Mouse (Mus musculus) frontal cortex, postnatal 14 days (tissue): ENCODE measurements around the gene Col9a1.

Source experiments
- DNase-seq, 2 experiments: peaks; one replicate each; pipeline ENCODE4 v3.0.0; 2022; ENCODE audit warnings: low spot score in 2 of 2

The Col9a1 gene

DNA sequence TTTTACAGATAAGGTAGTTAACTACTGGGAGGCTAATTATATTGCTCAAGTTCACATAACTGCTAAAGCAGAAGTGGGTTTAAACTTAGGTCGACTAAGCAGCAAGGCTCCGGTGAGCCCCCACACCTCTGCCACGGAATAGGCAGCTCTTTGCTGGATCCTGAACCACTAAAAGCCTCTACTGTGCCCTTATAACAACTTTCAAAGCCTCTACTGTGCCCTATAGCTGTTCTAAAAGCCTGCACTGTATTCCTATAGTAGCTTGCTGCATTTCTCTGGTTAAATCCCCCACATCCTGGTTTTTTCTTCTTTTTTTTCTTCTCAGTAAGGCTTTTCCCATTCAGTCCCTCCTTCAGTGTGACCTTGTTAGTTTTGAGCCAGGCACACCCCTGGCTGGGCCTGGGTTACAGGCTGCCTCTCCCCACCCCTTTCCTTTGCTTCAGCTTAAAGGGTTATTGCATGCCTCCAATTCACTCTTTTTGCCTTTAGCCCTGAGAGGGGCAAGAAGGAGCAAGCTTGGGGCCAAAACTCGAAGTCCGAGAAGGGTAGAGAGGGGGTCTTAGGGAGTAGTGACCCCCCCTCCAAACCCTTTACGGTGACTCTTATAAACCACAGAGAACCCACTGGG, at the start of gene Col9a1:
Col9a1 (plus strand) TSS at position 387 of the 628 bp plus-strand sequence.
- no peak for DNase-seq

GRCm38 (mm10) chr1:24127866-24128265, 49.5 kb upstream of the Col9a1 start:
- DNase-seq, result no peak

DNA sequence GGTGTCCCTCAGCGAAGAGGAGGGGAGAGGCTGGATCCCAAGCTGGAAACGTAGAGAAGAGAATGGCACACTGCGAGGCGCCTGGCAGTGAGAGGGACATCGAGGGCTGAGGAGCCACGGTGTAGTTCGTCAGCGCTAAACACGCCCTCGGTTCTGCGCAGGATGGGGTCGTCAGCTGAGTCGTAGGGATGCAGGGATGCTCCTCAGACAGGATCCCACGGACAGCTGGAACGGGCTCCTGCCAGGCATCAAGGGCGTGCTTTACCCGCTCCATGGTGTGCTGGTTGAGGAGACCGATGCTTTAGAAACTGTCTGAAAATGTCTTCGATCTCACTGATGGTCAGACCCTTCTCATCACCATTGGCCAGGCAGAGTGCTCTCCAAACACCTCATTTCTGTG, 43.6 kb upstream of the Col9a1 start:
- no peak for DNase-seq

DNA sequence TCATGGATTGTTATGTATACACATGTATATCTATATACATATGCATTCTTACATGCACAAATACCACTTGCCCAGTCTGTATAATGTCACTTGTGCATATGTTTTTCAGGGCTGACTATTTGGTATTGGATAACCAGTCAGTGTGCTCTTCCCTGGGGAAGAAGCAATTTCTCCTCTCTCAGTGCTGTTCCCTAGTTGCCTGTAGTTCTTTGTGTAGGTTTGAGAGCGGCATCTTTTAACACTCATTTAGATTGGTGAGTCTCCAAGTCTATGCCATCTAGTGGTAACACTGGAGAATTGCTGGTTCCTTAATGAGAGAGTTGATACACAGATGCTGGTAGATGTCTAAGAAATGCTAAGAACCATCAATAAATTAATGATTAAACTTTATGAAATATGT, 42.6 kb upstream of the Col9a1 start:
- no peak for DNase-seq

- peak in 1 of 2 experiments; percentile 65 for DNase-seq
Observed at GRCm38 (mm10) chr1:24137133-24137532, 40.3 kb upstream of the Col9a1 start.

GRCm38 (mm10) chr1:24140555-24140954, 36.9 kb upstream of the Col9a1 start:
- DNase-seq, result no peak

GRCm38 (mm10) chr1:24143504-24143903, 33.9 kb upstream of the Col9a1 start:
- DNase-seq, result no peak

GRCm38 (mm10) chr1:24157751-24158150, 19.7 kb upstream of the Col9a1 start:
- no peak for DNase-seq

DNA sequence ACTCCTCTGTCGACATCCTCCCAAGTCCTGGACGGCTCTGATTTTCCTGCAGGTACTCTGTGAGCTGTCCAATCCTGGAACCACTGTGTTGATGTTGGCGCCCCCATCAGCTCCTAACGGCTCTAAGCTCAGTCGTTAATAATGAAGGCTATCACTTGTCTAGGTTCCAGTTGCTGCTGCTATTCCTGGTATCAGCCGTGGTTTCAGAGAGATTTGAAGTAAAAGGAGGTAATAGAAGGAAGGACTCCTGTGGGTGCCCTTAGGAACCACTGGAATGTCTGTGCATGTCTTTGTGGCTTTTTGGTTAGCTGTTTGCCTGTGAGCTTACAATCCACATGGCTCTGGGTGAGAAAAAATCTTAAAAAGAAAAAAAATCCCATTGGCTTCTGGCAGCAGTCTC, 8.0 kb upstream of the Col9a1 start:
- no peak for DNase-seq

- DNase-seq, result peak; percentile 21 to 46
Observed at GRCm38 (mm10) chr1:24171205-24171866, 6.1 kb upstream of the Col9a1 start.

DNA sequence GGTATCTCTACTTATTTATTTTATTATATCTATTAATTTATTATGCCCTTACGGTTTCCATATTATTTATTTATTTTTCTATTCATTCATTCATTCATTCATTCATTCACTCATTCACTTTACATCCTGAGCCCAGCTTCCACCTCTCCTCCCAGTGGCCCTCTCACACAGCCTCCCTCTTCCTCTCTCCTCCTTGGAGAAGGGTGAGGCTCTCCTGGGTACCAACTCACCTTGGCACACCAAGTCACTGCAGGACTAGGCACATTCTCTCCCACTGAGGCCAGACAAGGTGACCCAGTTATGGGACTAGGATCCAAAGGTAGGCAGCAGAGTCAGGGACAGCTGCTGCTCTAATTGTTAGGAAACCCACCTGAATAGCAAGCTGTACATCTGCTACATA, 5.5 kb upstream of the Col9a1 start:
- no peak for DNase-seq

DNA sequence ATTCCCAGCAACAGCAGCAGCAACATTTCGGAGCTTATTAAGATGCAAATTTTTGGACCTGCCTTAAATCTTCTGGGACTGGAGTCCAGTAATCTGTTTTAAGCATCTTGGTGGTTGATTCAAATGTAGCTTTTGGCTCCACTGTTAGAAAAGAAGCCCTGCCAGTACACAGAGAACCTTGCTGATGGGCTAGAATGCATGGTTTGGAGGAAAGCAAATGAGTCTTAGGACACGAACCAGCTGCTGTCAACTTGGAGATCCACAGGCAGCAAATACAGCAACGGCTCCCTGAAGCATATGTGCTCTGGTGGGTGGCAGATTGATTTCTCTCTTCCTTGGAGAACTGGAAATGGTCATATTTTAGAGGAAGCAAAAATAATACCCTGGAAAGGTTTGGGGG, 4.8 kb upstream of the Col9a1 start:
- no peak for DNase-seq

DNA sequence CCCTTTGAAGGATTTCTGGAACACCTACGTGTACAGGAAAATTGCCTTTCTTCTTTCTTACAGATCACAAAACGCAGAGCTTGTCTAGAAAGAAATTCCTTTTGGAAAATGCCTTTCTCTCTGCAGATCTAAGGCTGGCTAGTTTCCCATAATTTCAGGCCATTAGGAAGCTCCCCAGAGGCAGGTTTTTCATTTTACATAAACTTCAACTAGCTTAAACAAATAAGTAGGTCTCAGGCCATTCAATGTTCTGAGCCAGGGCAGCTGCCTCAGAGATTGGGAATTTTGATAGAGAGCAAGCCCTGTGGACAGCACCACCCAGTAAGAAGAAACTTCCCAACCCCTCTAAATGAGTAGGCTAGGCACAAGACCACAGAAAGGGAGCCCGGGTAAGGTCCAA, 1.6 kb upstream of the Col9a1 start:
- no peak for DNase-seq

DNA sequence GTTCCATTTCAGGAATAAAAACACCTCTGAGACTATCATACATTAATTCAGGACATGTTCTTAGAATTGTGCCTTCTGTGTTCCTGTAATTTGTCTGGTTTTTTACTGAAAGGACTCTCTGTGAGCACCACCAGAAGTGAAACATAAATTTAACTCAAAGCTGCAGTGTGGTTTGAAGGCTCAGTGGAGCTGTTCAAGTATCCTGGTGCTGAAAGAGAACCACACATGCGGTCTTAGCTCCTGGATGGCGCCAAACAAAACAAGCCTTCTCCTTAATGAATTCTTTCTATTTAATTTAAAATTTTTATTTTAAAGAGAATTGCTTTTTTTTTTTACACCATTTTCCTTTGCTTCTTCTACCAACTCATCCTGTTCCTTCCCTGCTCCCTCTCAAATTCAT, 2.4 kb downstream of the Col9a1 start:
- DNase-seq, result no peak

DNA sequence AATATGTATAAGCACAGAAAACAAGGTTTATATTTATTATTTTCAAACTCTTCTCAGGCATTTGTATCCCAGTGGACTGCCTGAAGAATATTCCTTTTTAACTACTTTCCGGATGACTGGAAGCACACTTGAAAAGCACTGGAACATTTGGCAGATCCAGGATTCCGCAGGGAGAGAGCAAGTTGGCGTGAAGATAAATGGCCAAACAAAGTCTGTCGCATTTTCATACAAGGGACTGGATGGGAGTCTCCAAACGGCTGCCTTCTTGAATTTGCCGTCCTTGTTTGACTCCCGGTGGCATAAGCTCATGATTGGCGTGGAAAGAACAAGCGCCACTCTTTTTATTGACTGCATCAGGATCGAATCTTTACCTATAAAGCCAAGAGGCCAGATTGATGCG, 7.6 kb downstream of the Col9a1 start:
- no peak for DNase-seq

DNA sequence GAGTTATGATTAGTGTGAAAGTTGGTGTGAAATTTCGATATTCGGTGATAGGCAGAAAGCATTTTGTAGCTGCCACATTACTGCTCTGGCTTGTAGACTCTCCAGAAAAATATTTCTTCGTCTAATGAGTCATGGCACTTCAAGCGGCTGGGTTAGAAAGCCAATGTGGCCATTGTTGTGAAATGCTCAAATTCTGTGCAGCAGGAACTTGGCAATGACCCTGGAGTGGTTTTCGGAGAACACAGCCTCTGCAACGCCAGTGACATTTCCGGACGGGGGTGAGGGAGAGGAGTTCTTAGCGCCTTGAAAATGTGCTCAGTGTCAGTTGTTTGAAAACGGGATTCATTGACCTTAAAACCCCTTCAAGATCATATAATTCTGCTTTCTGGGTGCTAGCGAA, 9.6 kb downstream of the Col9a1 start:
- DNase-seq, result no peak

DNA sequence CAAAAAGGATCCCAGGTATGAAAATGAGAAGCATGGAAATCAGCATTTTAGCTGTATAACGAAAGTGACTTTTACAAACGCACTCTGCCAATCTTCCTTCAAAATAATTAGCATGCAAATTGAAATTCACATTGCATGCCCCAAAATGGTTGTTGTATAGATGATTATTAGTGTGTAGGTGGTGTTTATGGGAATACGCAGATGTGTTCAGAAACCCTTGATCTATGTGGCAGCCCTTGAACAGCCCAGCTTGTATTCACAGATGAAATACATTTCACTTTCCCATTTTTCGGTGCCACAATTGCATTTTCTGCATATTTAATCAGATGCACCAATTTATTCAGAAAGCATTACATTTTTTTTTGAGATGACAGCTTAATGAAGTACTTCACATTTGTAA, 14.3 kb downstream of the Col9a1 start:
- DNase-seq, result no peak

GRCm38 (mm10) chr1:24194111-24194510, 16.7 kb downstream of the Col9a1 start:
- no peak for DNase-seq

GRCm38 (mm10) chr1:24195070-24195840, 17.8 kb downstream of the Col9a1 start:
- no peak for DNase-seq

- DNase-seq, result no peak
Observed at GRCm38 (mm10) chr1:24195951-24196517, 18.6 kb downstream of the Col9a1 start.

- no peak for DNase-seq
Observed at GRCm38 (mm10) chr1:24211621-24212385, 34.4 kb downstream of the Col9a1 start.

GRCm38 (mm10) chr1:24219041-24219440, 41.6 kb downstream of the Col9a1 start:
- no peak for DNase-seq
